Mouse (Mus musculus) heart, adult 9 months (tissue): ENCODE data around the gene Lfng.

Experiments
- DNase-seq, 2 experiments: peaks; one replicate each; pipeline ENCODE4 v3.0.0; 2022; ENCODE audit warnings: low spot score in 2 of 2

The Lfng gene

DNA sequence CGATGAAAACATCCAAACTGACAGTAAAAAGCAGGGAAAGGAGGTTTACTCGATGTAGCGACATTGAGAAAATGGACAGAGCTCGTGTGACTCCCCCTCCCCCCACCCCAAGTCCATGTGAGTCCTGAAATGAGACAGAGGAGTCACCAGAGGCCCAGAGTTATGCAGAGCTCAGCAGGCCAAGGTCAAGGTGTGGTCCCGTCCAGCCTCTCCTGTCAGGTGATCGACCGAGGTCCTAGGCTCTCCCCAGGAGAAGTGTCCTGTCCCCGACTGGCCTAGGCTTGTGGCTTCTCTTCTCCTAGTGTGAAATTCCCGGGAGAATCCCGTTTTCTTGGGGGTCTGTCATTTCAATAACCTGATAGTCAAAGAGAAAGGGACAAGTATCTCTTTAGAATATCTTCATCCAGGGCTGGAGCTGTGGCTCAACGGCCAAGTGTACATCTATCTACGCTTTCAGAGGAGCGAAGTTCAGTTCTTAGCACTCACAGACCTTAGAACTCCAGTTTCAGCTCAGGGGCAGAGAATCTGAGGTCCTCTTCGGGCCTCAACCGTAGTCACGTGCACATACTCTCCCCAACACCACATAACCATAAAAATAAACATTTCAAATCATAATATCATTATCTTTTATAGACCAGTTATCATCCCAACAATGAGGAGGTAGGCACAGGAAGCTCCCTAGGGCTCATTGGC is 17.9 kb upstream of the Lfng start:
- DNase-seq: no peak

DNA sequence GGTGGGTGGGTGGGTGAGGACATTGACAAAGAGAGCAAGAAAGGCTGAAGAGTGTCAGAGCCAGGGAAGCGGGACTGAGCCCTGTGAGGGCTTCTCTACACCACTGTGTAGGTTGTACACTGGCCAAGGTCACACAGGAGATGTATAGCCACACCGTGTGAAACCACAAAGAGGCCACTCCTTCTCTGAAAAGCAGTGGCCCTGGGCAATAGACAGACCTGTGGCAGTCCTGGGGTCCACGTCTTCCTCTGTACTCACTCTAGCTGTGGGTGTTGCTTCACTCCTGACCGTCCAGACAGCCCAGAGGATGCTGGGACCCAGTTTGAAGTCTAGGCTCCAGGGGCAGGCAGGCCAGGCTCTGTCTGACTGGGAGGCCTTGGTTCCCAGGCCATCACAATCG is 12.3 kb upstream of the Lfng start:
- DNase-seq: no peak

DNA sequence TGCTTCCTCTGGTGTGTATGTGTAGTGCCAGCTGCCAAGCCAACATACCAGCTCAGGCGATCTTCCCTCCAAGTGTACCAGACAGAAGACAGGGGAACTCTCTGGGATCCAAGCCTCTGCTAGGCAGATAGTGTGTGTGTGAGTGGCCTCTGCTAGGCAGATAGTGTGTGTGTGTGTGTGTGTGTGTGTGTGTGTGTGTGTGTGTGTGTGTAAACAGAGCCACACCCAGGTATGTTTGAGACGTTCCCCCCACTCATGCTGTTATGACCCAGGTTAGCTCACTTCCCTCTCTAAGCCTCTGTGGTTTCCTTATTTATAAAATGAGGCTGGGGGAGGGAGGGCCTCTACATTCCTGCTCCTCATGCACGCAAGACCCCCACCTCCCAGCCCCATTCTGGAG is 10.7 kb upstream of the Lfng start:
- no peak for DNase-seq

DNA sequence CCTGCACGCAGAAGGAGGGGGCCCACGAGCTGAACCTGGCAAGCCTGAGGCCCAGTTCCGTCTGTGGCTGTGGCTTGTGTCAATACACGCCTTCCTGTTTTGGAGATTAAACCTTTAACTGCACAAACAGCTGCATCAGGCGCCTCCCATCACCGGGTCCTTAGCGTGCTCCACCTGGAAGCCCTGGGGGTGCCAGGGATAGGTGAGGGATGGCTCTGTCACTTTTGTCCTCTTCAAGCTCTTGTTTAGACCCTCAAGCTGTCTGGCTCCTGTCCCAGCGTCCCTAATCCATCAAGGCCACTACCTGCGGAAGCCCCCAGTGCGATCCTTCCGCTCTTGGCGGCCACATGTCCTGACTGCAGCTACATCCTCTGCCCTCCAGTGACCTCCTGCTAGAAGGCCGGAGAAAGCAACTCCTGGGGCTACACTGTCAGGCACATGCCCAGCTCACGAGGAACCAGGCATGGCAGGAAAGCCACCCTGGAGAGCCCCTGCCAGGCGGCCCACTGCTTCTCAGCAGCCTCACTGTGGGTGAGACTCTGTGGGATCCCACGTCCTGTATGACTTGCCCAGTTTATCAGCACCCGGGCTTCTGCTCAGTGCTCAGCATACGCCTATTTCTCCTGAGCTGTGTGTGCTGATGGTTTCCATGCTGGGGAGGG is 10.1 kb upstream of the Lfng start:
- peak; percentile 45 to 73 for DNase-seq

DNA sequence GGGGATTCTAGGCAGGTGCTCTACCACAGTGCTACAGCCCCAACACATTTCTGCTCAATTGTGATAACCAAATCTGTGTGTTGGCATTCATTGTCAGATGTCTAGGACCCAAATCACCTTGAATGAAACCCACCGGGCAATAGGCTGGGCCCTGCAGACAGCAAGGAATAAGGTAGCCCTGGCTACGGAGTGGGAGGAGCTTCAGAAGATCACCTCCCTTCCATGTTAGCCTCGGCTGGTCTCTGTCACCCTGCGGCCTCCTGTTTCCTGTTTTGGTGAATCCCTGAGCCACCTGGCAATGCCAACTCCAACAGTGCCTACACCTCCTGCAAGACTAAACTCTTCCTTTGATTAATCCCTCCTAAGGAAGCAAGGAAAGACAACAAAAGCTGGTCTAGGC is 9.3 kb upstream of the Lfng start:
- DNase-seq: no peak

DNA sequence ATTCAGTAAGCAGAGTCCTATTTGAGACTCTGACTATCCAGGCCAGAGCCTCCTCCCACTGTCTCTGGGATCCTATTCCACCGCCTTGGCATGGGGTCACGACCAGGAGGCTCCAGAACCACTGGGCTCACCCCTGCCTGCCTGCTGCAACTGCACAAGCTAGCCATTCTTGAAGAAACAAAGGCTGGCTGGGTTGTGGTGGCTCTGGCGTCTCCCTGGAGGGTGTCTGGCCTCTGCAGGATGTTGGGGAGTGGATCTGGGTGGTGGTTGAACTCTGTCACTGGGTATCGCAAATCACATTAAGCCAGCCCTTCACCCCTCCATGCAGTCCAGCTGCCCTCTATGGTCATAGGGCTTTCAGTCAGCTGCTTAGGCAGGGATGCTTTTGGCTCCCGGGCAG is 7.2 kb upstream of the Lfng start:
- no peak for DNase-seq

DNA sequence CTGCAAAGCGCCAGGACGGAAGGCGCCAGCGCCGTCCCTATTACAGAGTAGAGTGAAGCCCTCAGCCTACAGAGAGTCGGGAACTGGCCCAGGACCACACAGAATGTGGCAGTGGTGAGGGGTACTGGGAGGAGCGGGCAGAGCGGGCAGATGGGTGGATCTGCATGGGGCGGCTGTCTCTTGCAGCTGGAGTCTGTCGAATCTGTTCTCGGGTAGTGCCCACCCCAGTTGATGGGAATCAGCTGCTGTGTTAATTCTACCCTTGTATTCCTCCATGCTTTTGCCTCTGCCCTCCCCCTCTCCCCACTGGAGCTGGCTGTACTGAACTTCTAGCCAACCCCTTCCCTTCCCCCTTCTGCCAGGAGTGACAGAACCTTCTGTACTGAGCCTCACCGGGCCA is 5.4 kb upstream of the Lfng start:
- DNase-seq: no peak

DNA sequence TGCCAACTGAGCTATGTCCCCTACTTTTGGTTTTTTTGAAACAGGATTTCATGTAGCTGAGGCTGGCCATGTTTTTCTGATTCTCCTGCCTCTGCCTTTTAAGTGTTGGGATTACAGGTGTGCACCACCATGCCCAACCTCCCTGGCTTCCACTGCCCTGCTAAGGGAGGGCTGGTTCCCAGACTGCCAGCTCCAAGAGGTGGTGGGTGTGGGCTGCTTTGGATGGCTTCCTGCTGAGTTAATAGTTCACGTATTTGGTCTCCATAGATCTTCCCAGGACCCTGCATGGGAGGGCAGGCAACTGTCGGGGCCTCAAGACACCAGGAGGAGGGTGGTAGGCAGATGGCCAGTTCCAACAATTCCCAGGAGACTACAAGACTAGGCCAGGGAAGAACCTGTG is 4.6 kb upstream of the Lfng start:
- no peak for DNase-seq

DNA sequence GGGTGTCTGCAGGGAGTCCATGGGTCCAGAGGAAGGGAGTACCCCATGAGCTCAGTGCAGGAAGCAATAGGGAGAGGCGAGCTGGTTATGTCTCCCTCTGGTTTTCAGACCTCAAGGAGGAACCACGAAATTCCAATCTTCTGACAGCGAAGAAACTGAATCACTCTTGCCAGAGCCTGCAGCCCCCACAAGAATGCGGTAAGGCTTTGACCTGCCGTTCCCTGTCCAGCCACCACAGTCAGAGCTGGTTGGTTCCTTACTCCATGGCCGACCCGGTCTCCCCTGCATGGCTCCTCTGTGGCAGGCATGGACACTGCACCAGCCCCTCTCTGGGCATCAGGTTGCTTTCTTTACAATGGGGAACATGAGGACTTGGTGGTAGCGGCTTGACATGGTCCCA is 2.7 kb upstream of the Lfng start:
- DNase-seq: no peak

DNA sequence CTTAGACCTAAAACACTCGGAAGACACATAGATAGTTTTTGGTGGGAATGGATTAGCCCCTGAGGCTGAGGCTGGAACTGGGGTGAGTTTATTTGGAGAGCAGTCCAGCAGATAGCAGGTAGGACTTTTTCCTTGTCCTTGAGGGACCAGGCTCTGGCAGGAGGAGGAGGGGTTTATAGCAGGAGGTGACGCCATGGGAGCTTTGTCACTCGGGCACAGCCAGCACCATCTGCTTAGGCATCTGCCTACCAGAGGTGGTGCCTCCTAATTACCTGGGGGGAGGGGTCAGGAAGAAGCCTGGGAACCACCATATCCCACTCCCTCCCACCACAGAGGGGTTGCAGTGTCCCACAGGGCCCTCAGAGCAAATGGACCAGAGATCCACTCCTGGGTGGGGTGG is 1.9 kb upstream of the Lfng start:
- DNase-seq: no peak

DNA sequence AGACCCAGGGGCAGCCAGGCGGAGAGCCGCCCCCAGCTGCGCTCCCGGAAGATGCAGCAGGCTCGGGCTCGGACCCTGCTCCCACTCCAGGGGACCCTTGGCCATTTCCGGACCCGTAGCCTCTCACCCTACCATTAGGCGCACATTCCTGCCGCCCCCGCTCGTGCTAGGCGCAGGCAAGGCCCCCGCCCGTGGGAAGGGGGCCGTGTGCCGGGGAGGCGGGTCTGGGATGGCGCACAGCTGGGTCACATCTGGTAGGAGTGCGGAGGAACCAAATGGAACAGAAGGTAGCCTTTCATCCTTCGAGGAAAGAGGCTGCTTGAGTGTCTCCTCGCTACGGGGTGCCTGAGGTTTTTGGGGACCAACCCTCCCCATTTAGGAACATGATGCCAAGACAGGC is 734 bp upstream of the Lfng start:
- DNase-seq: peak in 1 of 2 experiments; percentile 41

DNA sequence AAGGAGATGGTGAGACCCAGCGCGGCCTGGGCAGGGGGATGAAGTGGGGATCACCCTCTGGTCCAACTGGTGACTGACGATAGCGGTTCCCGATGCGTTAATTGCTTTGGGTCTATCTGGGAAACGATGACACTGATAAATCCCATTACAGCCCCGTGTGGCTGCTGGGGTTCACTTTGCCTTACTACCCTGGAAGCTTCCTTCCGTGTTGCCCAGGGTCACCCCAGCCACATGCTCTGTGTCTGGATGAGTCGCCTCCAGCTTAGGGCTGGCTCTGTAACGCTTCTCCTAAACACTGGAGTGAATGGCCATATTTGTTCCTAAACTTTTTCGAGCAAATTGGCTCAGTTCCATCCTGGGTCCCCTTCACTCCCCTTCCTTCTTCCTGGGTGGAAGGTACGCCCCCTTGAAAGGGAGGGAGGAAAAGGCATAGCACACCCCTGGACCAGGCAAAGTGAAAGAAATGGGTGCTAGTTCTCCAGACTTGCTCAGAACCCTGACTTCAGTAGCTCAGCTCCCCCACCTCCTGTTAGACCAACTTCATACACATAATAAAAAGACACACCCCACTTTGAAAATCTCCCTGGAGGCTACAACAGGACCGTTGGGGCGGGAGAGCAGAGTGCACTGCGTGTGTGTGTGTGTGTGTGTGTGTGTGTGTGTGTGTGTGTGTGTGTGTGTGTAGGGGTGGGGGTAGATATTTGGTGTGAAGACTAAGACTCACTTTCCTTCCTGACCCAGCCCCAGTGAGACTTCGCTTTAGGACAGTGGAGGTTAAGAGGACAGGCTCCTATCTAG is 915 bp downstream of the Lfng start:
- DNase-seq: peak in 1 of 2 experiments; percentile 41

DNA sequence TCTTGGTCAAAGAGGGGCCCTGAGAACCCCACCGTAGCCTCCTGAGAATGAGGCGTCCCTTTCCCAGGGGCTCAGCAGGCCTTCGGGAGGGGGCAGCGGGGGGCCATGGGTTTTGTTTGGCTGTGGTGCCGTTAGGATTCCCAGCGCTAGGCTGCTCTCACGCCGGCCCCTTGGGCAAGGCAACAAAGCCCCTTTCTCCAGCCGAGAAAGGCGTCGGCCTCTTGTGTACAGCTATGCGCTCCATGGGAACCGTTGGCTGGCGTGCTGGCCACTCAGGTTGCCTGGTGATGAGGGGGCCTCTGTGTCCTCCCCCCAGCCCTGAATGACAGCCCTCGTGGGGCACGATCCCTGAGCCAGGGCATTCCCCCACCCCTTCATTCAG is 1.5 kb downstream of the Lfng start:
- DNase-seq: no peak

DNA sequence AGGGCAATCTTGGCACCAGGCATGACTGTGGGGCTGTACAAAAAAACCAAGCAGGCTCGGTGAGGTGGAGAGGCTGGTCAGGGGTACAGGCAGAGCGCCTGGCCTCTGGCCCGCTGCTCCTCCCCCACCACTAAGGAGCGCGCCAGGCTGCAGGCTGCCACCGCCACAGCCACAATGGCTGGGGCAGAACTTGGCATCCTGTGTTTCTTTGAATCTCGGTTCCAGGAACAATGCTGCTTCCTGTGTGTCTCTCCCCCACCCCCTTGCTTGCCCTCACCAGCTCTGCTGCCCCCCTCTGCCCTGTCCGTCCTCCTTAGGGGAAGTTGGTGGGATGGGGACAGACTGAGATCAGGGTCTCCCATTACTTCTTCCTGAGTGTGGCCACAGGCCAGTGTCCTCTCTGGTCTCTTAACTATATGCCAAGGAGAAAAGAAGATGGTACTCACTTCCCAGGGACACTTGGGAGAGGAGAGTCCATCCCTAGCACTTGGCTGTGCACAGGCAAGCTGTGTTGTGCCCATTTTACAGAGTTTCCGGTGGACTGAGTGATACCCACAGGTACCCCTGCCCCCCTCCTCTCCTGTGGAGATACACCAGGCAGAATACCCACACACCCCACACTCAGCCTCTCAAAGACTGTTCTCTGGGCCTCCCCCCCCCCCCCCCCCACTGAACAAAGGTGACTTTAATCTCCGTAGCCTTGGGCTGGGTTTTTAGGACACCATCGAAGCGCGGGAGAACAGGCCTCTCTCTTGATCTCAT is 2.6 kb downstream of the Lfng start:
- peak; percentile 39 to 49 for DNase-seq

DNA sequence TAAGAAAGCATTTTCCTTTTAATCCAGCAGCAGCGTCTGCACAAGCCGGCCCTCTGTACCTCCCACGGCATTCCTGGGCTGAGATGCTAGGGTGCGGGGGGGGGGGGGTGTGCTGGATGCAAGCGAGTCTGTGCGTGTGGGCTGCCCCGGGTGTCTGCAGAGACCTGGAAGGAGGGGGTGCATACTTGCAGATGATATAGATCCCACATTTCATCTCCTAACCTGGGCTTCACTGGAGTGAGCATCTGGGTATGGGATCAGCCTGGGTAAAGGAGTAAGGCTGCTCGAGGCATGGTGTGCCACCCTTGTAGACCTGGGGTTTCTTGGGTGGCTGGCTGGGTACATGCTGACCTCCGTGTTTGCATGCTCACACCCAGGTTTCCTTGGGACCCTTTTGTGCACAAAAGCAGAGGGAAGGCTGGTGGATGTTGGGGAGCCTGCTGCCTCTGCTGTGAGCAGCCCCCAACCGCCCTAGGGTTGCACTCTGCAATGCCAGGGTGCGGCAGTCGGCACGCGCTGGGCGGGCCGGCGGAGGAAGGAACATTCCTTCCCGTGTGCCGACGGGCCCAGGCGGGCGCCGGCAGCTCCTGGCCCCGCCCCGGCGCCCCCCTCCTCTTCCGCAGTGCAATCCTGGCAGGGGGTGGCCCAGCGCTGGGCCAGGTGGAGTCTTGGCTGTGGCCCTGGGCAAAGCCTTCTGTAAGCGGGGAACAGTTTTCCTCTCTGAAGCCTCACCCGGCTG is 3.3 kb downstream of the Lfng start:
- peak in 1 of 2 experiments; percentile 55 for DNase-seq

DNA sequence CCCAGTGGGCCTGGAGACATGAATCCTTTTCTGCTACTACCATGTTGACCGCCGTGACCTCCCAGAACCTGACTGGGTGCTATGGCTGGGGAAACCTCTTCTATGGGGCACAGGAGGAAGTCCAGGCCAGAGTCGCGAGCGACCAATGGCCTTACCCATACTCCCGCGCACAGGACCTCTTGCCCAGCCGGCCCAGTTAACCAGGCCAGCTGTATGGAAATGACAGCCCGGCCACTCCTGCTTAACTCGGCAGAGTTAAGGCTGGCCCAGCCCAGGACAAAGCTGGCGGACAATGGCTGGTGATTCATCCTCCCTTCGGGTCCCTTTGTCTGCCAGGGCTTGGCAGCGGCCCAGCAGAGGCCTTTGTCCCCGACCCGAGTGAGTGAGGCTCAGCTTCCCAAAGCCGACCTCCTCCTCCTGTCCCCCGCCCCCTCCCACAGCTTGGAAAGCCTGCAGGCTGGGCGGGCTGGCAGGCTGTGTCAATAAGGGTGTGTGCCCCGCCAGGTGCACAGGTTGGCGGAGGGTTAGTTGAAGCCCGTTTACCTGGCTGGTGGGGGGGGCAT is 4.0 kb downstream of the Lfng start:
- DNase-seq: peak; percentile 79 to 82

DNA sequence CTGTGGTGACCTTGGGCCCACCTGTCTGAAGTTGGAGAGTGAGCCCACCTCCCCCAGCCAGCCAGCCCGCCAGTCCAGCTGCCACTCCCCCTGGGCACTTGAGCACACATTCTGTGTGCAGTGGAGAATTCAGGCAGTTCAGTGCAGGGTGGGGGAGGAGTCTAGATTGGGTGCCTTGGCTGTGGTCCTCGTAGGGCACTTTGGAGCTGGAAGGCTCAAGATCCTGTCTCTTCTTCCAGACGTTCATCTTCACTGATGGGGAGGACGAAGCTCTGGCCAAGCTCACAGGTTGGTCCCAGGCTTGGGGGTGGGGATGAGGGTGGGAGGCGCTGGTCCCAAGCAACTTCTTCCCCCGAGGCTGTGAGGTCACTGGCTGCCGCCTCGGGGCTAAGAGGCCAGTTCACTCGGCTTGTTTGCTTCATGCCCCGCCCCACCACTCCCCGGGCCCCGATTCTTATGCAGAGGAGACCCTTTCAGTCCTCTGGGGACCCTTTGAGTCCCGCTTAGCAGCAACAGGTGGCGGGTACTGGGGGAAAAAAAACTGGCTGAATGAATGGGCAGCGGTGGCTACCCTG is 4.6 kb downstream of the Lfng start:
- no peak for DNase-seq

DNA sequence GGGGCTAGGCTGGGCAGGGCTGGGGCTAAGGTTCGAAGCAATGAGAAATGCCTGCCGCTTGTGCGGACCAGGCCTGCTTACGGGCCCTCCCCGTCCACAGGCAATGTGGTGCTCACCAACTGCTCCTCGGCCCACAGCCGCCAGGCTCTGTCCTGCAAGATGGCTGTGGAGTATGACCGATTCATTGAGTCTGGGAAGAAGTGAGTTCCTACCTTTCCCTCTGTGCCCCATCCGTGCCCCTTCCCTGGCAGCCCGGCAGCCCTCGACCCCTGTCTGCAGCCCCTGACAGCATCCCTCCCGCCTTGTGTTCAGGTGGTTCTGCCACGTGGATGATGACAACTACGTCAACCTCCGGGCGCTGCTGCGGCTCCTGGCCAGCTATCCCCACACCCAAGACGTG is 5.1 kb downstream of the Lfng start:
- DNase-seq: no peak

DNA sequence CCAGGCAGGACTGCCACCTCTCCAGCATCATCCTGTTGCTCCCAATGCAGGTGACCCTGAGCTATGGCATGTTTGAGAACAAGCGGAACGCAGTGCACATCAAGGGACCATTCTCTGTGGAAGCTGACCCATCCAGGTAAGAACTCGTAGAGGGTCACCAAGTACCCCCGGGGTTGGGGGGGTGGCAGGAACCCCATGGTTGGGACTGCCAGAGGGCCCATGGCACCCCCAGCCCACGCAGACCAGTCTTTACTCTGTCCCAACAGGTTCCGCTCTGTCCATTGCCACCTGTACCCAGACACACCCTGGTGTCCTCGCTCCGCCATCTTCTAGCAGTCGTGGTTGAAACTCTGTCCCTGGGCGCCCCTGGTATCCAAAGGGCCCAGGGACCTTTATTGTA is 7.0 kb downstream of the Lfng start:
- DNase-seq: no peak

DNA sequence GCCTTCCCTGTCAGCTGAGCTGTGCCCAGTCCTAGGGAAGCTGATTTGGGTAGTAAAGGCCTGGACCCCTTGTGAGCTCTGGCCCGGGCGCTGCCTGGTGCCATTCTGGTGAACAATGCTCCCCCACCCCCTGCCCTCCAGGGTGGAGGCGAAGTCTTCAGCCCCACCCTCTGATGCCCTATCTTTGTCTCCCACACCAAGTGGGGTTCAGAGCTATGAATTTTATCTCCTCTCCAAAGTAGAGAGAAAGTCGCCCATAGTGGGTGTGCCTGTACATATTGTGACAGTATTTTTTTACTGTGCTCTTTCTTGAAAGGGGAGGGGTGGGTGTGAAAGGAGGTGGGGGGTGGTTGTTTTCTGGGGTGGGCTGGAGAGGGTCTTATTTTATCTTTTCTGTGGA is 7.7 kb downstream of the Lfng start:
- no peak for DNase-seq
